Mouse (Mus musculus): ENCODE data around the gene Dmbx1.

Gene Dmbx1

GRCm38 (mm10) chr4:115885846-115886245 lies 53.9 kb downstream of the Dmbx1 start:
- no peak for DNase-seq

- DNase-seq, result no peak
Measured at GRCm38 (mm10) chr4:115884022-115884421, 55.7 kb downstream of the Dmbx1 start, which contains the start of gene Kncn. Gene Kncn, plus strand, starts transcription at chr4:115884400.

GRCm38 (mm10) chr4:115882195-115882594 lies 57.5 kb downstream of the Dmbx1 start:
- DNase-seq, result no peak

GRCm38 (mm10) chr4:115881183-115881582 lies 58.5 kb downstream of the Dmbx1 start:
- DNase-seq, result no peak

- DNase-seq, result no peak
Measured at GRCm38 (mm10) chr4:115878828-115879227, 60.9 kb downstream of the Dmbx1 start.

- DNase-seq, result peak in 1 of 2 experiments; percentile 22
Measured at GRCm38 (mm10) chr4:115878216-115878678, 61.5 kb downstream of the Dmbx1 start.

- DNase-seq, result no peak
Measured at GRCm38 (mm10) chr4:115873231-115873630, 66.5 kb downstream of the Dmbx1 start.

GRCm38 (mm10) chr4:115869512-115870210 lies 70.1 kb downstream of the Dmbx1 start:
- peak in 1 of 2 experiments; percentile 12 for DNase-seq

Data from kidney, postnatal 4 days (tissue).